Mouse (Mus musculus): Measurements from ENCODE around the gene Laptm5.

The Laptm5 gene

GRCm38 (mm10) chr4:130899782-130900427 is 13.0 kb upstream of the Laptm5 start:
- no peak for DNase-seq (ENCODE audit: low read depth)

DNA sequence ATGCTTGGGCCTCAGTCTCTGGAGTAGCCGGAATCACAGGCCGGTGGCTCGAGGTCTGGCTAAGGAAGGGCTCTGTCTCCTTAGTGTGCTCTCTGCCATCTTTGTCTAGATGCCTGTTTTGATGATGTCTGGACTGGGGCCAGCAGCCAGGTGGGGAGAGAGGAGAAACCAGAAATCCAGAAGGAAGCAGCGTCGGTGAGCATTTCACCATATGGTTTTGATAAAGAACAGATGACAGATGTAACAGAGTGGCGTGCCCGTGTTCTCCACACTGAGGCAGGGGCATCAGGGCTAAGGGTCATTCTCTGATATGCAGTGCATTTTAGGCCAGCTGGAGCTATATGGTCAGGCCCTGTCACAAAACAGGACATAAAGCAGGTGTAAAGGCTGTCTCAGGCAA is 12.2 kb upstream of the Laptm5 start:
- DNase-seq (ENCODE audit: low read depth): no peak

DNA sequence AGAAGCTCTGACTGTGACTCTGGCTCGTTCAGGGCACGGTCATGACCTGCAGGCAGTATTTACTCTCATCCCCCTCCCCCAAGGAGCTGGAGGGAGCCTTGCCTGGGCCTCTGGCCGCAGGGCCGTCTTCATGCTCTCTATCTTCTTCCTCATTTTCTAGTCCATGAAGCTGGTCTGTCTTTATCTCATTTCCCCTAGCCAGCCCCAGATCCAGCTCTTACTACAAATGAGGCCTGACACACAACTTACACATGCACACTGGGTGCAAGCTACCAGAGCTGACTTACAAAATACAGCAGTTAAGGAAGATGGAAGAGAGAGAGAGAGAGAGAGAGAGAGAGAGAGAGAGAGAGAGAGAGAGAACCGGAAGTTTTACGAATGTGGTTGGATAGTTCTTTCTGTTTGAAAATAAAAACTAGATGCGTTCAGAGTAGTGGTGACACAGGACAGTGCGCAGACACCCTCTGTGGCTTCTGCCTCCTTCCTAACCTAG is 10.6 kb upstream of the Laptm5 start:
- no peak for DNase-seq (ENCODE audit: low read depth)

DNA sequence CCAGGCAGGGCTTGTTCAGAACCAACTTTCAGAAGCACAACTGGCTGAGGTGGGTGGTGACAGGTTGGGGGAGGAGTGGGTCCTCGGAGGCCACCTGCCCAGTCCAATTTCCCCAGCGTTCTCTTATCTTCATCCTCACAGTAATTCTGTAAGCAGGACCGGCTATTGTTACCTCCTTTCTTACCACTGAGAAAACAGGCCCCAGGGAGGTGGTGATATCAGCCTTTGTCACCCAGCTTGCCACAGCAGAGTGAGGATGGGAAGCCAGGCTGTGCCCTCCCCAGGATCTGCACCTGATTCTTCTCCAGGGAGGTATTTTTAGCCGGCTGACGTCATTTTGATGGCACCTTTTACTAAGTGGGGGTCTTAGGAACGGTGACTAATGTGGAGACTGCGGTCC is 7.9 kb upstream of the Laptm5 start:
- DNase-seq (ENCODE audit: low read depth): no peak

GRCm38 (mm10) chr4:130905882-130906281 is 7.0 kb upstream of the Laptm5 start:
- no peak for DNase-seq (ENCODE audit: low read depth)

DNA sequence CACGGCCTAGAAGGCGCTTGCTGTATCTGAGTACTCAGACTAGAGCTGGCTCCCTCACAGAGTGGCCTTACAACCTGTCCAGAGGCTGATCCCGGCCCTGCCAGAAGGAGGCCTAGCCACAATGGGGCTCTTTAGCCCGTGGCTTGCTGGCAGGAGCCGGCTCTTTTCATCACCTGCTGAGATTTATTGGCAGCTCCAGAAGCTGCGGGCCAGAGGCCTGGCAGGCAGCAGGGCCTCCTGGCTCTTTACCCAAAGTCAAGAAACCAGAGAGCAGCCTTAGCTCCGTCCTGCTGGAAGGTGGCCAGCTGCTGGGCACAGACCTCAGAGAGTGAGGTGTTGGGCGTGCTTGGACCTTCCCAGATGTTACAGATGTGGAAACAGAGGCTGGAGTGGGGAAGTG is 6.6 kb upstream of the Laptm5 start:
- DNase-seq (ENCODE audit: low read depth): no peak

DNA sequence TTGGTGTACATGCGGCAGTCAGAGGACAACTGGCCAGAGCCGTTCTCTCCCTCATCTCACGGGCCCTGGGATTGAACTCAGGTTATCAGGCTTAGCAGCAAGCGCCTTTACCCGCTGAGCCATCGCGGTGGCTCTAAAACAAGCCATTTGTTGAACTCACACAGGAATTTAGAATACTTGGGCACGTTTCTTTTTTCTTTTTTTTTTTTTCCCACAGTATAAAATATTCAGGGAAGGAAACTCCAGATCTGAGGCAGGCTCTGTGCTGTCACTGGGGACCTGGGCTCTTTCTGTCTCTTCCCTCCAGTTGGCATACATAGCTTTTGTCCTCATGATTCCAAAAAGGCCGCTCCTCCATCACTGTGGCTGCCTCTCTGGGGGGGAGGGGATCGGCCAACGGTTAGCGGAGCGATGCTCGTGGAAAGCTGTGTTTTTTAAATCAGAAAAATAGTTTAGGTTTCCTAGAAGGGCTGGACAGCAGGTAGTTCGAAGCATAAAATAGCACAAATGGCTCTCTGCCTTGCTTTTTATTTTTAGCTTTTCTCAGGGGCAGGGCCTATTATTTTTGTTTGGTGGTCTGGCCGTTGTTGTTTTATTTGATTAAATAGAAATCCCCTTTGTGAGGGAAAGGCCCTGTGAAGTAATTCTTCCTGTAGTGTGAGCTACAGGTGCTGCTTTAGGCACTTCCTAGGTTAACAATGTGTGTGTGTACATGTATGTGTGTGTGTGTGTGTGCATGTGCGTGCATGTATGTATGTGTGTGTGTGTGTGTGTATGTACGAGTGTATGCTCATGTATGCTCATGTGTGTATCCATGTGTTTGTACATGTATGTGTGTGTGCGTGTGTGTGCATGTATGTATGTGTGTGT is 5.5 kb upstream of the Laptm5 start:
- DNase-seq (ENCODE audit: low read depth): no peak

DNA sequence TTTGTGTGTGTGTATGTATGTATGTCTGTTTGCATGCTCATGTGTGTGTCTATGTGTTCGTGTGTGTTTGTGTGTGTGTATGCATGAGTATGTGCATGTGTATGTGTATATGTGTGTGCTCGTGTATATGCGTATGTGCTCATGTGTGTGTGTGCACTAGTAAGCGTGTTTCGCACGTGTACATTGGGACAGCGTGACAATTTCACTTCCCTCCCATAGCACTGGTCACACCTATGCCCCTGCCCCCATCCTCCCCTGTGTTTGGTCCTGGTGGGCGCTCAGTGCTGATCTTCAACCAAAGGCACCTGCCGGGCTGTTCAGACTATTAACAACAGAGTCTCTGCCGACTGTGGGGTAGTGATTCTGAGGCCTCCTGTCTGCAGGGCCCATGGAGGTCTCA is 4.8 kb upstream of the Laptm5 start:
- DNase-seq (ENCODE audit: low read depth): no peak

DNA sequence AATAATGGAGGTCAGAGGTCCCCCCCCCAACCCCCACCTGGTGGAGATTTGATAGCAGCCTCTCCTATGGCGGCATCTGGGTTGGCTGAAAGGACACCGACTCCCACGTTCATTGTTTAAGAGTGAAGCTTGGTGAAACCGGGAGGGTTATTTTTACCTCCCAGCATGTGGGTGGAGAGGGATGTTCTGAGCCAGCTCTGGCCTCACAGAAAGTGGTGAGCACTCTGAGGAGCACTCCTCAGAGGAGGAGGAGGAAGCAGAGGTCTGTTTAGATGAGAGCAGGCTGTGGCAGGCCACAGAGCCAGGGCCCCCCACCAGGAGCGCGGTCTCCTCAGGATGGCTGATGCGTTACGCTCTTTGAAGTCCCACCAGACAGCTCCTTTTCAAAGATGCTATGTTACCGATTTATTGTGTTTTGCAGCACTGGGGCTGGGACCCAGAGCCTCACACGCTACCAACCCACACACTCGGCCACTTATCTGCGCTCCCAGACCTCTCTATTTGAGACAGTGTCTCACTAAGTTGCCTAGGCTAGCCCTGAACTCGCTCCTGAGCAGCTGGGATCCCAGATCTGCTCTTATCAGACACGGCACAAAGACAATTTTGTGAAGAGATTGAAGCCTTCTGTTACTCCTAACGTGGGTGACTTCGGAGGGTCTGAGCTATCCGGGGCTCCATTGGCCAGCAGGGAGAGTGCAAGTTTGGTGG is 3.6 kb upstream of the Laptm5 start:
- DNase-seq (ENCODE audit: low read depth): no peak

- DNase-seq (ENCODE audit: low read depth): no peak
Measured at GRCm38 (mm10) chr4:130910666-130911065, 2.3 kb upstream of the Laptm5 start.

DNA sequence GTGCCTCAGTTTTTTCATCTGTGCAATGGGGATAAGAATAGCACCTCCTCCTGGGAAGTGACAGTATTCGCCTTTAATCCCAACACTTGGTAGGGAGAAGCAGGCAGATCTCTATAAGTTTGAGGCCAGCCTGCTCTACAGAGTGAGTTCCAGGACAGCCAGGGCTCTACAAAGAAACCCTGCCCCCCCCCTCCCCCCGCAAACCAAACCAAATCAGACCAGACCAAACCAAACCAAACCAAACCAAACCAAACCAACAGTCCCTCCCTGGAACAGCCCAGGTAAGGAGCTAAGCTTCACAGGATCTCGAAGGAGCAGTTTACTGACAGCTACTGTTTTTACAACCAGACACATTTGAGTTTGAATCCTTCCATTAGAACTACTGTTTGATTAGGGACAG is 299 bp upstream of the Laptm5 start:
- DNase-seq (ENCODE audit: low read depth): no peak

DNA sequence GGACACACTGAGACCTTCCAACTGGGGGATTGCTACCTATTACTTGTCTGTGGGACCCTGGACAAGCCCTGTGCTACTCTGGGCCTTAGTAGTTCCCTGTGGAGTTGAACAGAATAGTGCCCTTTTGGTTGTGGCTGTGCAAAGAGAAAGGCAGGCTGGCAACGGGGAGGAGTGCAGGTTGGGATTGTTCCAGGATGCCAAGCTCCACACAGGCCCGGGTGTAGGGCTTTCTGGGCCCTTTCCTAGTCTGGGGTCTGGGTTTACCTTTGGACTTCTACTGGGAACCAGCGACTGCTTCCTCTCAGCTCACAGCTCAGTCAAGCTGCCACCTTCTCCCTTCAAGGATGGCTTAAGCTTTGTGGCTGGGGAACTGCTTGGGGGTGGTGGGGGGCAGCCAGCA is 586 bp downstream of the Laptm5 start:
- DNase-seq (ENCODE audit: low read depth): no peak

GRCm38 (mm10) chr4:130914011-130914410 is 1.1 kb downstream of the Laptm5 start:
- peak; percentile 76 for DNase-seq (ENCODE audit: low read depth)

- DNase-seq (ENCODE audit: low read depth): no peak
Measured at GRCm38 (mm10) chr4:130914527-130914926, 1.6 kb downstream of the Laptm5 start.

DNA sequence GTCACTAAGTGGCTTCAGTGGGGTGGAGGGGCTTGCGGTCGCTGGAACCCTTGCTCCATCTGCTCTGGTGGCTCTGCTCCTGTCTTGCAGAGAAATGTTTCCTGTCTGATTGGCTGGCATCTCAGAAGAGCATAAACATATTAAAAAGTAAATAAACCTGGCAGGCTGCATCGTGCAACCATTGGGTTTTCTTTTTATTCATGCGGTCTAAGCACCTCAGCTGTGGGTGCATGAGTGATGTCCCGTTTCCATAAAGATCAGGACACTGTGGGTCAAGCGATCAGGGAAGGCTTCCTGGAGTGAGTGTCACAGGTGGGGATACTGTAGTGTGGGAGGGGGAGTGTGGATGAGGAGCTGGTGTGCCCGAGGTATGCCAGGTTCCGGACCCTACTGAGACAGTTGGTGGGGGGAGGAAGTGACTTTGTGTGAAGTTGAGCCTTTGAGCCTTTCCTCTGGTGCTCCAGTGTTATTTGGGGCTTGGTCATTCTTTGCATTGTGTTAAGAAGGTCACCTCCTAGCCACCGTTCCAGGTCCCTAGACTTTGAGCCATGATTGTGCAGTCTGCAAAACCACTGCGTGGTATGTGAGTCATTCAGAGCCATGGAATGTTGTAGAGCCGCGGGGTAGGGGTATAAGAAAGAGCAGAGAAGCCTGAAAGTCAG is 2.2 kb downstream of the Laptm5 start:
- no peak for DNase-seq (ENCODE audit: low read depth)

DNA sequence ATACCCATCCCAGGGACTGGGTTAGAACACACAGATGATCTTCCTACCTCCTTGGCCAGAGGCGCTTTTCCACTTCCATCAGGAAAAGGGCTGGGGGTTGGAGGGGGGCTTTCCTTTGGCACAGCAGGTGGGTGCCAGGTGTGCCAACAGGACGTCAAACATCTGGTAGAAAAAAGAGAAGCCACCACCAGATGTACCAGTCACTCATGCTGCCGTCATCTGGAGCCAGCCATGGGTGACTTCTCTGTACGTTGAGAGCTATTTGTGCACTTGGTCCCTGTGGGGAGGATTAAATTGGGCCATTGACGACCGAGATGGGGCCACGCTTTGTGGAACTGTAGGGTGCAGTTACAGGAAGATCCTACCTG is 2.7 kb downstream of the Laptm5 start:
- no peak for DNase-seq (ENCODE audit: low read depth)

DNA sequence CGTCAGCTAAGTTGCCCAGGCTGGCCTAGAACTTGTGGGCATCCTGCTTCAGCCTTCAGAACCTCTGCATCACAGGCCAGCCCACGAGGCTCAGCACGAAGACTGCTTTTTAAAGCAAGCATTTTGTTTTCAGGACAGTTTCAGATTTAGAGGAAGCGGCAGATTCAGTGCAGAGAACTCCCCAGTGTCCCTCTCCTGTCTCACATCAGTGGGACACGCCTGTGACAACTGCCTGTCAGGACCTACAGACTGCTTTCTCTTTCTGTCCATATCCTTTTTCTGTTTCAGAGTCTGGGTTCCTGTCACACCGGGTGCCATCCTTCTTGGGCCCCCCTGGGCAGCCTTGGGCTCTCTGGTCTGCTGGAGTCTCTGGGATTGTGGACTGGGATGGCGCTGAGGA is 3.7 kb downstream of the Laptm5 start:
- DNase-seq (ENCODE audit: low read depth): no peak

GRCm38 (mm10) chr4:130917564-130917963 is 4.6 kb downstream of the Laptm5 start:
- DNase-seq (ENCODE audit: low read depth): no peak

- DNase-seq (ENCODE audit: low read depth): no peak
Measured at GRCm38 (mm10) chr4:130918805-130919749, 6.2 kb downstream of the Laptm5 start.

DNA sequence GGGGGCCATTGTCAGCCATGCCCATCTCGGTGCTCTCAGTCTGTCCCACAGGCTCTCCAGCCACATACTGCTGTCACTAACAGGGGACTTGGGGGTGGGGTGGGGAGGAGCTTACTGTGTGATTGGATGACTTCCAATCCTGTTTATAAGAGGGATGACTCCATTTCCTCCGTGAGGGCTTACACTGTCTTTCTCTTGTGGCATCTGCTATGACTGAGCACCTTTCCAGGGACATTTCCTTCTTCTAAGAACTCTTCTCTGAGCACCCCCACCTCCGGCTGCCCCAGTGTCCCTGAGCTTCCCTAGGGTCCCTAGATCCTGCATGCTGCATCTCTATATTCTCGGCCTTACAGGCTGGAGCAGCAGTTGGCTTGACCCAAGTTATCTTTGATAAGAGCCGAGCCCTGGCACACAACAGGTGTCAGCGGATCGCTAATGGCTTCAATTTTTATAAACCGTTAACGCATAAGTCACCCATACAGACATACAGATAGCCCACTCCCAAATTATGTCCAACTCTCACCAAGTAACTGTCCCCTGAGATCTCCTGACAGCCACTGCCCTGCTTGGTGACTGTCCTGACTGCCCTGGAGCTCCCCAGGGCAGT is 6.9 kb downstream of the Laptm5 start:
- no peak for DNase-seq (ENCODE audit: low read depth)
